25 mouse cellular contexts compared by ENCODE assay signal in the genomic region with DNA sequence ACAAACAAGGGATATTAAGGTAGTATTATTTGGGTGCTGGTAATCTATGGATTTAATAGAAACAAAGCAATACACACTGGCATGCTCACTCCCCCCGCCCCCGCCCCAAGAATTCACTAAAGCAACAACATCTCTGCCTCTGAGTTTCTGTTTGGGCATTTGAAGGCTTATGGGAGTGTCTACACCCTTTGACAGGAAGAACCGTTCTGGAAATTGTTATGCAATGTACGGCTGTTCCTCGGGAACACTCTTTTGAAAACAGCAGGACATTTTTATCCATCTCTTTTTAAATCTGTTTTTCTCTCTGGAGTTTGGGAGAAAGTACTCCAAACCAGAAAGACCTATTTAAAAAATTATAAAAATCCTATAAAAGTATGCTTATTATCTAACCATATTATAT.
"Had no signal": no experiment of that assay in that cellular context is flagged by ENCODE, and none has a peak within 500 bp of the region (broad histone marks: within the 10 kb centered on the region; RNA-seq: fewer than 3 reads in every experiment).

No protein-coding gene starts in this region.

- DNase-seq: kidney, adult 11 months; kidney, adult 8-10 months; kidney, postnatal 10 days; kidney, postnatal 4 days; layer of hippocampus, postnatal 36 days; liver; lung, adult 18-20 months; lung, postnatal 14 days; right cerebral cortex, adult 18-20 months; right cerebral cortex, postnatal 14 days; spleen, adult 18-20 months; thymus, adult 18-20 months; thymus, postnatal 36 days had no signal

- H3K4me3 ChIP-seq: kidney, embryonic 15.5 days; limb, embryonic 10.5 days; limb, embryonic 13.5 days; liver, embryonic 12.5 days; liver, embryonic 15.5 days; lung, embryonic 15.5 days; midbrain, embryonic 12.5 days; midbrain, embryonic 15.5 days; neural tube, embryonic 12.5 days; neural tube, embryonic 15.5 days; stomach, embryonic 15.5 days had no signal

- H3K27ac ChIP-seq: kidney, embryonic 15.5 days; limb, embryonic 10.5 days; limb, embryonic 13.5 days; liver, embryonic 12.5 days; liver, embryonic 15.5 days; lung, embryonic 15.5 days; macrophage; midbrain, embryonic 12.5 days; midbrain, embryonic 15.5 days; neural tube, embryonic 12.5 days; neural tube, embryonic 15.5 days; stomach, embryonic 15.5 days had no signal
